Mouse (Mus musculus): ENCODE results near the gene Abcd3. TPM values are rescaled to one million over a fixed set of nuclear protein-coding genes. Genes with fewer than 3 reads are reported as not detected.
"Not testable (repeated sequence)": the region's sequence is repeated elsewhere in the genome, so short reads cannot be mapped to it uniquely, and the experiment has no call there.

The Abcd3 gene
- polyA plus RNA-seq, 1 experiment from 2014 or later, result 118 TPM

DNA sequence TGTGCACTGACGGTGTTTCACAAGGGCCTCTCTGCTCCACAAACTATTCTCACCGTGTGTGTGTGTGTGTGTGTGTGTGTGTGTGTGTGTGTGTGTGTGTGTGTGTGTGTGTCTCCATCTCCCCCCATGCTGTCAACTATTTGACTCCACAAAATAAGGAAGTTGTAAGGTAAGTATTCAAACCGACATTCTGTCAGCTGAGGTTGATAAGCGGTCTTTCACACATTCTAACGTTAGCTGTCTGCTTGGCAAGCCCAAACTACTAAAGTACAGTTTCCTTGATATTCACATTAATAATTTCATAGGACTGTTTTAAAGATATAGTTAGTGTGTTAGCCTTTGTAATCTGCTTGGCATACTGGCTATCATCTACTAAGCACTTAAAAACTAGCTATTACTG is 48.3 kb downstream of the Abcd3 start:
- no peaks in the 10 kb centered on the region for H3K4me1 ChIP-seq (replicated peaks; ENCODE audit: control insufficient read depth, insufficient read depth)
- H3K4me2 ChIP-seq (replicated peaks; ENCODE audit: low read depth), result no peak overlapping the region
- H3K27me3 ChIP-seq (ENCODE audit: control insufficient read depth, insufficient read depth, low read length), result no peaks in the 10 kb centered on the region
- TF ChIP-seq CTCF (IDR thresholded peaks at IDR 0.05; ENCODE audit: low read depth) (no peak), EP300 (optimal IDR thresholded peaks at IDR 0.05) (no peak)
- no peak overlapping the region for H3K4me3 ChIP-seq (ENCODE audit: low read depth, low read length)
- no peaks in the 10 kb centered on the region for H3K9me3 ChIP-seq (ENCODE audit: control insufficient read depth, low read length)
- ATAC-seq (ENCODE audit: low FRiP score, low TSS enrichment) (no peak), DNase-seq (ENCODE audit: low spot score) (no peak)
- 69% methylated on average over 5 of the region's 5 CpGs for WGBS
- H3K9ac ChIP-seq (ENCODE audit: low read length), result no peak overlapping the region
- H3K27ac ChIP-seq (replicated peaks), result no peak overlapping the region
- H3K36me3 ChIP-seq (ENCODE audit: control insufficient read depth, insufficient read depth, low read length), result peaks cover 14% of the 10 kb centered on the region; the same call in 1 of the 2 replicates

DNA sequence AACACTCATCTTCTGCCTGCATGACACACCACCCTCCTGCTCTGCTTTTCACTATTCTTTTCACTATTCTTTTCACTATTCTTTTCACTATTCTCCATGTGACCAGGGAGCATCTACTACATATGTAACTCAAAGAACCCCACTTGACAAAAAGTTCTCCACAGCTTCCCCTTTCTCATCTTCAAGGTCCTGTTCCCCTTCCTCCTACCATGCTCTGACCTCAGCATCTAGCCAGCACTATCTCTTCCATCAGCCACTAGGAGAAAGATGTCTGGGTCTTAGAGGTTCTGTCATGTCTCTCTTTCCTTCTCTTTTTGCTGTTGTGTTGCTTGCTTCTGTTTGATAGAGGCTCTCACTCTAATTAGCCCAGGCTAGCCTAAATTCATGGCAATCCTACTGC is 49.1 kb downstream of the Abcd3 start:
- no peaks in the 10 kb centered on the region for H3K27me3 ChIP-seq (ENCODE audit: control insufficient read depth, insufficient read depth, low read length)
- H3K9ac ChIP-seq (ENCODE audit: low read length), result no peak overlapping the region
- no peak overlapping the region for H3K27ac ChIP-seq (replicated peaks)
- ATAC-seq (ENCODE audit: low FRiP score, low TSS enrichment), result no peak
- DNase-seq (ENCODE audit: low spot score), result no peak
- no peak overlapping the region for H3K4me2 ChIP-seq (replicated peaks; ENCODE audit: low read depth)
- H3K36me3 ChIP-seq (ENCODE audit: control insufficient read depth, insufficient read depth, low read length), result peaks cover 10% of the 10 kb centered on the region; the same call in 1 of the 2 replicates
- H3K4me1 ChIP-seq (replicated peaks; ENCODE audit: control insufficient read depth, insufficient read depth), result no peaks in the 10 kb centered on the region
- H3K4me3 ChIP-seq (ENCODE audit: low read depth, low read length), result no peak overlapping the region
- no peaks in the 10 kb centered on the region for H3K9me3 ChIP-seq (ENCODE audit: control insufficient read depth, low read length)
- no peak for TF ChIP-seq CTCF (IDR thresholded peaks at IDR 0.05; ENCODE audit: low read depth)
- no peak for TF ChIP-seq EP300 (optimal IDR thresholded peaks at IDR 0.05)

DNA sequence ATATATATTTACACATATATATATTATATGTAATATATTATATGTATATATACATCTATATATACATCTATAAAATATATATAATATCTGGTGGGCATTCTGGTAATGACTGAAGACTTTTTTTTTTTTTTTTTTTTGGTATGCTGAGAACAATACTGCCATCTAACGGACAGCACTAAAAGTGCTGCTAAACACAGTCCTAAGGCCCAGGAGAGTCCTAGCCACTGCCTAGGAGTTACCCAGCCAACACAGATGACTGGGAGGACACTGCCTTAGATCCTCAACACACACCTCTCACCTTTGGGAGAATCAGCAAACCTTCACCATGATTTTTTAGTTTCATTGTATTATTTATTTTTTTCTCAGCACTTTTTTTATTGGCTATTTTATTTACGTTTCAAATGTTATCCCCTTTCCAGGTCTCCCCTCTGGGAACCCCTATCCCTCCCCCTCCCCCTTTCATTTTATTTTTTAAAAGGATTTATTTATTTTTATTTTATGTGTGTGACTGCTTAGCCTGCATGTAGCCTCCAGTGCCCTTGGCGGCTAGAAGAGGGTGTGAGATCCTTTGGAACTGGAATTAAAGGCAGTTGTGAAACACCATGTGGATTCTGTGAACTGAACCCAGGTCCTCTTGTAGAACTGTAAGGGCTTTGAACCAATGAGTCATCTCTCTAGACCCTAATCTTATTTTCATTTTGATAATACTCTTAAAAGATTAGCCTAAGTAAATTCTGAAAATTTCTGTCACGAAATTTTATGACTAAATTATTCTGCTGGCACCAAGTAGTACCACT is 52.8 kb downstream of the Abcd3 start:
- Histone ChIP-seq H3K4me2 (replicated peaks; ENCODE audit: low read depth) (no peak overlapping the region), H3K4me1 (replicated peaks; ENCODE audit: control insufficient read depth, insufficient read depth) (no peaks in the 10 kb centered on the region), H3K36me3 (ENCODE audit: control insufficient read depth, insufficient read depth, low read length) (peaks cover 1% of the 10 kb centered on the region; the same call in 1 of the 2 replicates), H3K4me3 (ENCODE audit: low read depth, low read length) (no peak overlapping the region), H3K9me3 (ENCODE audit: control insufficient read depth, low read length) (no peaks in the 10 kb centered on the region), H3K27me3 (ENCODE audit: control insufficient read depth, insufficient read depth, low read length) (no peaks in the 10 kb centered on the region), H3K27ac (replicated peaks) (no peak overlapping the region), H3K9ac (ENCODE audit: low read length) (no peak overlapping the region)
- ATAC-seq (ENCODE audit: low FRiP score, low TSS enrichment) (0 out of 2 replicates have a peak, but pooled peaks have one; percentile 52), DNase-seq (ENCODE audit: low spot score) (no peak)
- WGBS, result 56% methylated on average over 4 of the region's 4 CpGs
- TF ChIP-seq CTCF (IDR thresholded peaks at IDR 0.05; ENCODE audit: low read depth) (peak; percentile 73), EP300 (optimal IDR thresholded peaks at IDR 0.05) (no peak)

DNA sequence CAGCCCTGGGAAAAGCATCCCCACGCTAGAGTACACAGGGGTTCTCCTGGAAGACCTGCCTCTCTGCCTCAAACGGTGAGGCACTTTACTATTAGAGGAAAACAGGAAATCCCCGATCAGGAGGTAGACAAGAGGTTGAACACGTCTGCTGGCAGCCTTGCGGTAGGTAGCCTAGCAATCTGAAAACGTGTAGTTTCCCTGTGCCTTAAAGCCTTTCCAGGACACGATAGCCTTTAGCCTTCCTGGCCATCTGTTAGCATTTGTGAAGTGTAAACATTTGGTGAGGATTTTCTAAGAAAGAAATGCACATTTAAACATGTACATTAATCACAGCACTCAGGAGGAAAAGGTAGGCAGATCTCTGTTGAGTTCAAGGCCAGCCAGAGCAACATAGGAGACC is 56.7 kb downstream of the Abcd3 start:
- H3K9ac ChIP-seq (ENCODE audit: low read length), result no peak overlapping the region
- no peak overlapping the region for H3K4me3 ChIP-seq (ENCODE audit: low read depth, low read length)
- TF ChIP-seq CTCF (IDR thresholded peaks at IDR 0.05; ENCODE audit: low read depth) (no peak), EP300 (optimal IDR thresholded peaks at IDR 0.05) (no peak)
- 21% methylated on average over 7 of the region's 7 CpGs for WGBS
- H3K36me3 ChIP-seq (ENCODE audit: control insufficient read depth, insufficient read depth, low read length), result no peaks in the 10 kb centered on the region
- DNase-seq (ENCODE audit: low spot score), result peak; percentile 51
- H3K4me2 ChIP-seq (replicated peaks; ENCODE audit: low read depth), result no peak overlapping the region
- H3K9me3 ChIP-seq (ENCODE audit: control insufficient read depth, low read length), result no peaks in the 10 kb centered on the region
- peak; percentile 60 for ATAC-seq (ENCODE audit: low FRiP score, low TSS enrichment)
- H3K4me1 ChIP-seq (replicated peaks; ENCODE audit: control insufficient read depth, insufficient read depth), result no peaks in the 10 kb centered on the region
- no peaks in the 10 kb centered on the region for H3K27me3 ChIP-seq (ENCODE audit: control insufficient read depth, insufficient read depth, low read length)
- H3K27ac ChIP-seq (replicated peaks), result peak overlapping the region; percentile 67

DNA sequence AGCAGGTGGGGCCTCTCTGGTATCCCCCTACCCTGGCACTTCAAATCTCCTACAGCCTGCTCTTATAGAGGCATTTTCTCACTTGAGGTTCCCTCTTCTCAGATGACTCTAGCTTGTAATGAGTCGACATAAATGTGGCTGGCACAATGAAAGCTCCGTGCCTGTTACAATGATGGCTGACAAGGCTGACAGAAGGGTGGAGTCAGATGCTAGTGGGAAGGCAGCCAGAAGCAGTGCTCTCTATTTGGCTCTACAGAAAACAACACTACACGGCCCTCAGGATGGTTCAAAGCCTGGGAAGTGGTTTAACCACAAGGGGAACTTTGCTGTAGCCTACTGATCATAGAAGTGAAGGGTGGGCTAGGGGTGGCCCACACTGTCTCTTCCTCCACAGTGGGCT is 60.0 kb downstream of the Abcd3 start:
- Histone ChIP-seq H3K4me1 (replicated peaks; ENCODE audit: control insufficient read depth, insufficient read depth) (no peaks in the 10 kb centered on the region), H3K9ac (ENCODE audit: low read length) (no peak overlapping the region), H3K9me3 (ENCODE audit: control insufficient read depth, low read length) (no peaks in the 10 kb centered on the region), H3K36me3 (ENCODE audit: control insufficient read depth, insufficient read depth, low read length) (no peaks in the 10 kb centered on the region), H3K27me3 (ENCODE audit: control insufficient read depth, insufficient read depth, low read length) (no peaks in the 10 kb centered on the region), H3K4me3 (ENCODE audit: low read depth, low read length) (no peak overlapping the region), H3K27ac (replicated peaks) (peak overlapping the region; percentile 69), H3K4me2 (replicated peaks; ENCODE audit: low read depth) (no peak overlapping the region)
- ATAC-seq (ENCODE audit: low FRiP score, low TSS enrichment) (peak; percentile 30; the same call in 1 of the 2 replicates), DNase-seq (ENCODE audit: low spot score) (peak; percentile 27)
- 28% methylated on average over 3 of the region's 3 CpGs for WGBS
- no peak for TF ChIP-seq EP300 (optimal IDR thresholded peaks at IDR 0.05)
- no peak for TF ChIP-seq CTCF (IDR thresholded peaks at IDR 0.05; ENCODE audit: low read depth)

DNA sequence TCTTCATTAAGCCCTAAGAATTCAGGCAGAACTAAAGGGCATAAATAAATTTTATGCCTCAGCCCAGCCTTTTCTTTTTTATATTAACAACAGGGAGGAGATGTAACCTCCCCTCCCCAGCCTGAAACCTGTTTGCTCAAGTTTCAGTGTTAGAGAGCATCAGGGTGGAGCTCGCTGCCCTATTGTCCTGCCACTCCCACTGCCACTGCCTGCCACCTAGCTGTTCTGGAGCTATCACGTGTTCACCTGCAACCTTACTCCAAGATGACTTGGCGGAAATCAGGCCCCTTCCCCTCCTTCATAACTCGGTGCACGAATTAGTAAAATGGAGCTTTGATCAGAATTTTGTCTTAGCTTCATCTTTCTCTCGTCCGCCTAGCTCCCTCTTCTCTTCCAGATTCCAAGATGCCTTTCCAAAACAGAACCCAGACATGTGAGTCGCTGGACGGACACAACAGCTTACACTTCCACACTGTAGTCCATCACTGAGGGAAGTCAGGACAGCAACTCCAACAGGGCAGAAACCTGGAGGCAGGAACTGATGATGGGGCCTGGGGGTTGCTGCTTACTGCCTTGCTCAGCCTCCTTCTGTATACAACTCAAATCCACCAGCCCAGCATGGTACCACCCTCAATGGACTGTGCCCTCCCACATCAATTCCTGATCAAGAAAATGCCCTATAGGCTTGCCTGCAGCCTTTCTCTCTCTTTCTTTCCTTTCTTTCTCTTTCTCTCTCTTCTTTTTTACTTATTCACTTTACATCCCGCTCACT is 60.6 kb downstream of the Abcd3 start:
- not testable (repeated sequence) for H3K4me3 ChIP-seq (ENCODE audit: low read depth, low read length); H3K4me2 ChIP-seq (replicated peaks; ENCODE audit: low read depth); H3K4me1 ChIP-seq (replicated peaks; ENCODE audit: control insufficient read depth, insufficient read depth); H3K36me3 ChIP-seq (ENCODE audit: control insufficient read depth, insufficient read depth, low read length); H3K27me3 ChIP-seq (ENCODE audit: control insufficient read depth, insufficient read depth, low read length); H3K9ac ChIP-seq (ENCODE audit: low read length); H3K9me3 ChIP-seq (ENCODE audit: control insufficient read depth, low read length)
- 0 out of 2 replicates have a peak, but pooled peaks have one; percentile 6 for TF ChIP-seq CTCF (IDR thresholded peaks at IDR 0.05; ENCODE audit: low read depth)
- peak; percentile 68 for ATAC-seq (ENCODE audit: low FRiP score, low TSS enrichment)
- peak; percentile 61 for DNase-seq (ENCODE audit: low spot score)
- 63% methylated on average over 10 of the region's 10 CpGs for WGBS
- peak overlapping the region; percentile 69 for H3K27ac ChIP-seq (replicated peaks)

DNA sequence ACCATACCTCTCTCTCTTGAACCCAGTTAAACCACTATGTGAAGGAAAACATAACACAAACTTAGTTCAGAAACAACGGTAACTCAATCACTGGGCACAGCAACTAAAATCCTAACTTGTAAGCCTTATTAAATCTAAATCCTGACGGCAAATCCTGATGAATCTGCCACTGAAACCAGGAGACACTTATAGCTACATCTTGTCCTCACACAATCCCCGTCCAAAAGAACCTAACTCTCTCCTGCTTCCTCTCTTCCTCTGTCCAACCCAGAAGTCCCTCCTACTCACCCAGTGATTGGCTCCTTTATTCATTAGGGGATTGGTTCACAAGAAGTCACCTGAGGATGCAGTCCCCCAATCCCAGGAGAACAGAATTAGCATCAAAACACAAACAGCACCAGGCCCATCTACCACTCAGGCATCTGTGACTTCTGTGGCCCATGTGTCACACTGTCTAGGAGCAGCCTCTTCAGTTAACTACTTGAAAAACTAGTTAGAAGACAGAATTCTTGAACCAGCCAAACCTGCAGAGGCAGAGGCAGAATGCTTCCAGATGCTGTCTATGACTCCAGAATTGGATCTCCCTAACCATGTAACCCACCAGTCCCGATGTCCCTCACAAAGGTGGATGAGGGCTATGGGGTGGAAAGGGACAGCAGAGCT is 73.8 kb downstream of the Abcd3 start:
- DNase-seq (ENCODE audit: low spot score), result peak; percentile 4
- H3K4me1 ChIP-seq (replicated peaks; ENCODE audit: control insufficient read depth, insufficient read depth); H3K27ac ChIP-seq (replicated peaks); H3K4me2 ChIP-seq (replicated peaks; ENCODE audit: low read depth); H3K36me3 ChIP-seq (ENCODE audit: control insufficient read depth, insufficient read depth, low read length); H3K4me3 ChIP-seq (ENCODE audit: low read depth, low read length); H3K27me3 ChIP-seq (ENCODE audit: control insufficient read depth, insufficient read depth, low read length); H3K9me3 ChIP-seq (ENCODE audit: control insufficient read depth, low read length); H3K9ac ChIP-seq (ENCODE audit: low read length); ATAC-seq (ENCODE audit: low FRiP score, low TSS enrichment): not testable (repeated sequence)
- WGBS, result 90% methylated on average over 4 of the region's 4 CpGs

Data from stomach, postnatal 0 days (tissue).